Mouse (Mus musculus) embryonic facial prominence, embryonic 11.5 days (tissue): ENCODE measurements around the gene Bsnd. TPM values are rescaled to one million over a fixed set of nuclear protein-coding genes. Genes with fewer than 3 reads are reported as not detected.

Experiments used
- ATAC-seq: fragments of 200-750 bp; cut with Nextera tagmentation; replicated peaks from 2 replicates; pipeline ENCODE4 v1.8.0; 2017; ENCODE audit warnings: low read depth; ENCODE audit not compliant: insufficient number of reproducible peaks, low FRiP score, low TSS enrichment
- DNase-seq: peaks from one replicate; pipeline ENCODE4 v3.0.0-alpha.2; 2015; ENCODE audit warnings: low spot score
- H3K27ac ChIP-seq: fragments of 300-500 bp; sonication (generic); replicated peaks from 2 replicates; pipeline ENCODE4 v1.5.1; 2014; ENCODE audit warnings: mild to moderate bottlenecking, low read depth, low read length, control low read depth
- H3K27me3 ChIP-seq: fragments of 300-500 bp; sonication (generic); 2 replicates; pipeline ENCODE4 v1.6.1; 2014; ENCODE audit warnings: mild to moderate bottlenecking, low read length, moderate library complexity, mixed read lengths; ENCODE audit not compliant: control insufficient read depth, insufficient read depth
- H3K36me3 ChIP-seq: fragments of 300-500 bp; sonication (generic); replicated peaks from 2 replicates; pipeline ENCODE4 v1.6.1; 2014; ENCODE audit warnings: low read depth, mild to moderate bottlenecking, low read length, moderate library complexity, mixed read lengths; ENCODE audit not compliant: control insufficient read depth, insufficient read depth
- H3K4me1 ChIP-seq: fragments of 300-500 bp; sonication (generic); 2 replicates; pipeline ENCODE4 v1.6.1; 2014; ENCODE audit warnings: low read length, mixed read lengths; ENCODE audit not compliant: control insufficient read depth, insufficient read depth
- H3K4me2 ChIP-seq: fragments of 300-500 bp; sonication (generic); 2 replicates; pipeline ENCODE4 v1.6.1; 2014; ENCODE audit warnings: low read depth, mild to moderate bottlenecking, control low read depth, low read length, moderate library complexity
- H3K4me3 ChIP-seq: fragments of 300-500 bp; sonication (generic); 2 replicates; pipeline ENCODE4 v1.5.1; 2014; ENCODE audit warnings: low read depth, low read length, control low read depth
- H3K9ac ChIP-seq: fragments of 300-500 bp; sonication (generic); replicated peaks from 2 replicates; pipeline ENCODE4 v1.6.1; 2014; ENCODE audit warnings: mild to moderate bottlenecking, control low read depth, low read length
- H3K9me3 ChIP-seq: fragments of 300-500 bp; sonication (generic); replicated peaks from 2 replicates; pipeline ENCODE4 v1.6.1; 2016; ENCODE audit warnings: mild to moderate bottlenecking, low read length, inconsistent platforms, mixed read lengths; ENCODE audit not compliant: control insufficient read depth
- WGBS: fragments of 180-500 bp; shearing (Covaris S2); extraction: QIAGEN DNeasy Blood & Tissue Kit; methylation state at CpG from one replicate; pipeline ENCODE4 v1.1.7; 2014; 5-methylcytosine and 5-hydroxymethylcytosine counted together
- polyA plus RNA-seq: library from polyadenylated mRNA; unstranded; fragments of >200 nt; fragmentation: Nextera tagmentation; extraction: Ambion mirVana; gene quantifications from 2 replicates; pipeline ENCODE4 v1.2.1, GENCODE M21; 2014

Bsnd gene
- polyA plus RNA-seq = not detected in 2 replicates

DNA sequence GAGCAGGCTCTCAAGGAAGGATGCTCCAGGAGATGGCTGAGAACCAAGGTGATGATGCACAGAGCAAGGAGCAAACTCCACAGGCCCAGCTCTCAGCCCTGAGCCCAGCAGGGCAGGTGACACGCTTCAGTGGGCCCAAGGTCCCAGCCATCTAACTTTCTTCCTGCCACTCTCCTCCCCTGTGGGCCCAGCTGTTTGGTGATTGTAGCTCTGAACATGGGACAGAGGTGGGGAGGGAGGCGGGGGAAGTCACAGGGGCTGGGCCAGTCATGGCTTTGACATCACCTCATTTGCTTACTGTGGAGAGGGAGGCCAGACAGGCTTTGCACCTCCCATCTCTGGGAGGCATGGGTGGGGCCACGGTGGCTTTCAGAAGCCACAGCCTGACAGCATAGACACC is at the start of gene Bsnd:
Bsnd (minus strand) TSS at position 168 of the 400 bp plus-strand sequence.
- no peak for DNase-seq
- WGBS = 62% methylated on average over 3 of the region's 3 CpGs

DNA sequence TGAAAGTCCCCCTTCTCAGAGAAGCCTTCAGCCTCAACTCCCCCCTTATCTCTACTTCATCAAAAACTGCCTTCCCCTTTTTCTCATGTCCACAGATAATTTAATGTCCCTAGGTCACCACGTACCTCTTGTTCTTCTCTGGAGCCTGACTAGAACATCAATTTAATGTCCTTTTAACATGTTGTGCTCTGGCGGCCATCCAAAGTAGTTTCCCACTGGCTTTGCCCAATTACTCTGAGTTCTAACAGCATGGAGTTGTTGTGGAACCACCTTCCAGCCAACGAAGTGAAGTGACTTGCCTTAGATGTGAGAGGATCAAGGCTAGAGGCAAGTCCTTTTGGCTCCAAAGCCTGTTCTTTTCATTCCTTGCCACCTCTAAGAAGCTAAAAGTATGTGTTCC is 49.4 kb upstream of the Bsnd start:
- Histone ChIP-seq H3K4me2 (no peak overlapping the region), H3K27me3 (no peaks in the 10 kb centered on the region), H3K4me3 (no peak overlapping the region), H3K27ac (no peak overlapping the region), H3K9me3 (no peaks in the 10 kb centered on the region), H3K9ac (no peak overlapping the region), H3K4me1 (no peaks in the 10 kb centered on the region), H3K36me3 (no peaks in the 10 kb centered on the region)
- 74% methylated on average over 3 of the region's 3 CpGs for WGBS
- ATAC-seq = no peak
- DNase-seq = no peak

More for the DNA sequence above, at the start of gene Bsnd:
- Histone ChIP-seq H3K27ac (no peak within 1 kb of the TSS), H3K9ac (no peak within 1 kb of the TSS), H3K4me1 (no peaks in the 10 kb centered on the region), H3K36me3 (no peaks in the 10 kb centered on the region), H3K27me3 (no peaks in the 10 kb centered on the region), H3K9me3 (no peaks in the 10 kb centered on the region), H3K4me2 (no peak within 1 kb of the TSS), H3K4me3 (no peak within 1 kb of the TSS)
- ATAC-seq = no peak

DNA sequence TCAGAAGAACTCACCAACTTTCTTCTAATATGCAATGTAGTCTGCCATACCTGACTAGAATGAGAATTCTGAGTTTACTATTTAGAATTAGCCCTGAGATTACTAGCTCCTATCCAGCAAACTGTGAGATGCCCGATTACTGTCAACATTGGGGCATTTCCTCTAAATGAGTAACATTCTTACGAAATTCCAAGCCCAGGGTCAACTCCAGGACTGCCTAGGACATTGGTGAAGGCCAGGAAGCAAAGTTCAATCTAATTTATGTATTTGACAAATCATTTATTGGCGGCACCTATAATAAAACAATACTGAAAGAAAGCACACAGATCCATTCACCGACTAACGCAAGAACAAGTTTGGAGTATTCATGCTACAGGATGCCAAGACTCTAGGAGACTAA is 47.7 kb upstream of the Bsnd start:
- Histone ChIP-seq H3K9ac (no peak overlapping the region), H3K9me3 (no peaks in the 10 kb centered on the region), H3K4me2 (no peak overlapping the region), H3K27ac (no peak overlapping the region), H3K4me1 (no peaks in the 10 kb centered on the region), H3K36me3 (no peaks in the 10 kb centered on the region), H3K4me3 (no peak overlapping the region), H3K27me3 (no peaks in the 10 kb centered on the region)
- WGBS = 88% methylated on average over 5 of the region's 5 CpGs
- ATAC-seq (no peak), DNase-seq (no peak)

DNA sequence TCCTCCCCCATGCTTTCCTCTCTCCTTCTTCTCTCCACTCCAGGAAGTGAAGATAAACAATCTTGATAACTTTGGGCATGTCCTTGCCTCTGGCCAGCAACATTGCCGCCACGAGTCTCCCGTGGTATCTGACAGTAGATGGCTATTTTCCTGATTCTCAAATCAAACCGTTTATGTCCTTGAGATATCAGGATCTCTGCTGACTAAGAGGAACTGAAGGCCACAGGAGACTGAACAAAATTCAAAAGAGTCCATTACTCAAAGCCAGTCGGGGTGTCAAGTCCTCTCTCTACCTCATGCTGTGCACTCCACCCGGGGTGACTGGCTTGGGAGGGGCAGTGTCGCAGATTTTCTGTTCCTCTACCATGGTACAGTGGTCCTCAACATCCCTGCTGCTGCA is 42.2 kb upstream of the Bsnd start:
- ATAC-seq (no peak), DNase-seq (no peak)
- no peaks in the 10 kb centered on the region for H3K27me3 ChIP-seq
- no peak overlapping the region for H3K27ac ChIP-seq
- no peaks in the 10 kb centered on the region for H3K4me1 ChIP-seq
- H3K4me3 ChIP-seq = no peak overlapping the region
- 70% methylated on average over 7 of the region's 7 CpGs for WGBS
- no peaks in the 10 kb centered on the region for H3K9me3 ChIP-seq
- H3K36me3 ChIP-seq = no peaks in the 10 kb centered on the region
- no peak overlapping the region for H3K4me2 ChIP-seq
- no peak overlapping the region for H3K9ac ChIP-seq

DNA sequence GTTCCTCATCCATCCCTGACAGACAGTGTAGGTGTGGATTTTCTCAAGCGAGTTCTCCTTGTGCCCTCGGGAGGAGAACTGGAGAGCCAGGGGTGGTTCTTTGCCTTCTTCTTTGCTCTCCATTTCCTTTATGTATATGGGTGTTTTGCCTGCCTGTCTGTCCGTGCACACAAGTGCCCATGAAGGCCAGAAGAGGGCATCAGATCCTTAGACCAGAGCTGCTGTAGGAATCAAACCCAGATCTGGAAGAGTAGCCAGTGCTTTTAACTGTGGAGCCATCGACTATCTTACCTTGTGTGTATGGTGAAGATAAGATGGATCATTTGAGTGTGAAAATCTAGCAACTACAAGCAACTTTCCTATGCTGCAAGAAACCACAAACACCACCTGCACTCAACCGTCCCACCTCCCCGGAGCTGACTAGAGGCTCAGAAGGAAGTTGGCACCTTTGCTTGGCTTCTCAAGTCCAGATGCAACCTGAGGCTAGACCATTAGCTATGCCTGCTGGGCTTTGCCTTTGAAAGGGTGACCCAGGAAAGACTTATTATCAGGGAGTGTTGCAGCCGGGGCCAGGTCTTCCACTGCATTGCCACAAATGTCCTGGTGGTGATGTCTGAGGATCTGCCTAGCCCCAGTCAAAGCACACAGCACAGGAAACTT is 41.5 kb upstream of the Bsnd start:
- Histone ChIP-seq H3K36me3 (no peaks in the 10 kb centered on the region), H3K27me3 (no peaks in the 10 kb centered on the region), H3K9me3 (no peaks in the 10 kb centered on the region), H3K9ac (no peak overlapping the region), H3K4me3 (no peak overlapping the region), H3K4me2 (no peak overlapping the region), H3K27ac (no peak overlapping the region), H3K4me1 (no peaks in the 10 kb centered on the region)
- no peak for DNase-seq
- ATAC-seq = no peak
- WGBS = 62% methylated on average over 7 of the region's 7 CpGs

DNA sequence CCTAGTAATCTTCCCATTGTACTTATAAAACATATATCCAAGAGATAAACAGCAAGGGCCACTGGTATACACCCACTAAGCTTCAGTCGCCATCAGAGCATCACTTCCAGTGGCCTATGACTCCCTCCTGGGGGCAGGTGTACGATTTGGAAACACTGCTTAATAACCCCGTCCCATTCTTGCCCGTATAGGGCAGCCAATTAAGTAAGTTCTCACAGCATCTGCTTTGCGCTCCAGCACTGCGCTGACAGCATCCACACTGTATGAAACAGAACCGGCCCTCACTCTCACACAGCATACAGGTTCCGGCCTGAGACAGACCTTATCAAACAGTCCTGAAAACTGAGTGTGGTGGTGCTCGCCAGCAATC is 38.0 kb upstream of the Bsnd start:
- DNase-seq (no peak), ATAC-seq (peak; percentile 41; the same call in 1 of the 2 replicates)

DNA sequence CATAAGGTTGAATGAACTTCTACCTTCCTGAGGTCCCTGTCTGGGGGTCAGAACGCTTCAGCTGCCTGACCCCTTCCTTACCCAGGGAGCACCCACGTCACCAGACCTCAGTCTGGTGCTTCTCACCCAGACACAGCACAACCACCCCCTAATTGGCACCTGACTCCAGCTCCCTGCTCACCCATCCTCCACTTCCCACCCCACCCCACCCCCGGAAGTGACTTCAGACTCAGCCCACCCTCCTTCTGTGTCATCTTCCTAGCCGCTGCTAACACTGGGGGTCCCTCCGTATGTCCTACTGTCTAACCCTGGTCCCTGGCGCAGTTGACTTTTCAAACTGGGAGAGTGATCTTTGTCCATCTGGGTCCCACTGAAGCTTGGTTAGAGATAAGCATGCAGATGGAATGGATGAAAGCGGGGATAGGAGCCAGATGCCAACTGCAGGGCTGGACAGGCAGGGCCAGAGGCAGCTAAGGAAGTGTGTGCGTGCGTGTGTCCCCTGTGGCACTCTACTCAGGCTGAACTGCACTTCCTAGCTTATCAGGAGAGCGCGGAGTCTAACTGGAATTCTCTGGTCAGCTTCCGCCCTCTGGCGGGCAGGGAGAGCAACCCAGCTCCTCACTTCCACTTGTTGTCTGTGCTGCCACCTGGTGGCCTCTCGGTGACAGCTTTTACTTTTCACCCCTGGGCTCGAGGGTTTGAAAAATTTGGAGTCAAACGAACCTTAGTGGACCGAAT is 37.5 kb upstream of the Bsnd start:
- ATAC-seq (peak; percentile 92), DNase-seq (peak; percentile 96)
- H3K27me3 ChIP-seq = no peaks in the 10 kb centered on the region
- H3K27ac ChIP-seq = no peak overlapping the region
- H3K9ac ChIP-seq = peak overlapping the region; percentile 46
- no peak overlapping the region for H3K4me3 ChIP-seq
- no peaks in the 10 kb centered on the region for H3K9me3 ChIP-seq
- H3K36me3 ChIP-seq = no peaks in the 10 kb centered on the region
- H3K4me2 ChIP-seq = peak overlapping the region; percentile 27; the same call in 1 of the 2 replicates
- no peaks in the 10 kb centered on the region for H3K4me1 ChIP-seq
- WGBS = 18% methylated on average over 17 of the region's 17 CpGs

More for the DNA sequence above, 38.0 kb upstream of the Bsnd start:
- Histone ChIP-seq H3K4me1 (no peaks in the 10 kb centered on the region), H3K27me3 (no peaks in the 10 kb centered on the region), H3K4me3 (no peak overlapping the region), H3K36me3 (no peaks in the 10 kb centered on the region), H3K9ac (no peak overlapping the region), H3K27ac (no peak overlapping the region), H3K4me2 (no peak overlapping the region), H3K9me3 (no peaks in the 10 kb centered on the region)
- 65% methylated on average over 9 of the region's 9 CpGs for WGBS

DNA sequence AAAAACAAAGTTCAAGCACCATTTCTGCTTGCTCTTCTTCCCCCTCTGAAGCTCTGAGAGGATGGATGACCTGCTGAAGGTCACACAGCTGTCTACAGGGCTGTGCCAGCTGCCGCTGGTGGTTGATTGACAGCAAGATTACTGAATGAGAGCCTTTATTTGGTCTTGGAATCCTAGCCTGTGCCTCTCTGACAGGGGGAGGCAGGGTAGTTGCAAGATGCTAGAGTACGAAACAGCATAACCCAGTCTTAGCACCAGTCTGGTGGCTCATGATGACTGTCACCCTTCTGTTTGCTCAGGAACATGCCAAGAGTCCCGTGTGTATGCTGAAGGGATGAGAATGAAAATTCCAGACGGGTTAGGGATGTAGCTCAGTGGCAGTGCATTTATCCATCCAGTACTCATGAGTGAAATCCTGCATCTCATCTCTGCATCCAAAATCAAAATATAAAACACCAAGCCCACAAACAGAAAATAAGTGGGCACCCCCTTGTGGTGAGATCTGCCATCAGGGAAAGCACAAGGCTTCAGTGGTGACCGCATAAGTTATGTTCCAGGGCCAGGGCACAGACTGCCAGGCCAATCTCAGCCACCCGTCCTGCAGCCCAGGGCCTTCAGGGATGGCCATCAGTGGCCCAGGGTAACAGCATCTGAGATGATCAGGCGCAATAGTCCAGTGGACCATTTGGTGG is 35.9 kb upstream of the Bsnd start:
- no peaks in the 10 kb centered on the region for H3K27me3 ChIP-seq
- H3K4me3 ChIP-seq = no peak overlapping the region
- H3K4me2 ChIP-seq = no peak overlapping the region
- ATAC-seq (no peak), DNase-seq (peak; percentile 14)
- no peak overlapping the region for H3K9ac ChIP-seq
- H3K4me1 ChIP-seq = no peaks in the 10 kb centered on the region
- no peak overlapping the region for H3K27ac ChIP-seq
- 65% methylated on average over 7 of the region's 7 CpGs for WGBS
- no peaks in the 10 kb centered on the region for H3K36me3 ChIP-seq
- no peaks in the 10 kb centered on the region for H3K9me3 ChIP-seq
